Mouse (Mus musculus) megakaryocyte, embryonic 14.5 days (primary cell): ENCODE results near the gene Uqcrc2. TPM values are rescaled to one million over a fixed set of nuclear protein-coding genes. Genes with fewer than 3 reads are reported as not detected.
A peak's percentile ranks its signal among the peaks of the same experiment; 100 is the strongest.

ENCODE experiments used
- H3K27me3 ChIP-seq: replicated peaks from 2 replicates; pipeline ENCODE3; 2012; ENCODE audit warnings: inconsistent platforms
- H3K36me3 ChIP-seq: replicated peaks from 2 replicates; pipeline ENCODE3; 2012; ENCODE audit warnings: low read length, inconsistent platforms, mixed read lengths
- H3K4me1 ChIP-seq: 2 replicates; pipeline ENCODE4 v1.6.1; 2012; ENCODE audit warnings: inconsistent platforms
- H3K4me3 ChIP-seq: replicated peaks from 2 replicates; pipeline ENCODE3; 2012; ENCODE audit warnings: moderate library complexity, mild to moderate bottlenecking, inconsistent platforms
- H3K9me3 ChIP-seq: 2 replicates; pipeline ENCODE4 v1.6.1; 2012; ENCODE audit warnings: inconsistent platforms
- FLI1 ChIP-seq: IDR thresholded peaks from 2 replicates; pipeline ENCODE4 v1.6.1; 2012; ENCODE audit warnings: low read length, inconsistent platforms, mixed read lengths
- GATA1 ChIP-seq: IDR thresholded peaks from 3 replicates; pipeline ENCODE4 v1.6.1; 2012; ENCODE audit warnings: mixed read lengths, low read length, inconsistent platforms, borderline replicate concordance
- polyA plus RNA-seq: library from polyadenylated mRNA; stranded (reverse); fragments of >175 nt; gene quantifications from 2 replicates; pipeline ENCODE4 v1.2.3, GENCODE M21; 2012; ENCODE audit warnings: low replicate concordance; ENCODE audit not compliant: insufficient read depth

The Uqcrc2 gene
- polyA plus RNA-seq, 1 experiment = 5.1 TPM

DNA sequence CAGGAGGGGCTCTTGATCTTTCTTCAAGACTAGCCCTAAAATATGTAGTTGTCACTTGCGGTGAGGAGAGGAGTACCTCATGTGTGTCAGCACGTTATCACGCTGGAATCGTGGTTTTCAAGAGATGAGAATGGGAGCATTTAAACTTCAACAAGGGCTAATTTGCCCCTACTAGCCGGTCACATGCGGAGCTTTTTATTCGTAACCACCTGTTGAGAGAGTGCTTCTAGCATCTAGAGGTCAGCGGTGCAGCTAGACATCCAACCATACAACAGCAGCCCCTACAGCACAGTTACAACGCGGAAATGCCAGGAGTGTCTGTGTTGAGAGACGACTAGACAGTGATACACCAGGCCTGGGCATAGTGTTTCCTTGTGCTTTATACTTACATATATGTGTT is 845 bp downstream of the Uqcrc2 start:
- TF ChIP-seq GATA1 (no peak), FLI1 (no peak)
- Histone ChIP-seq H3K36me3 (peaks cover 36% of the 10 kb centered on the region), H3K4me1 (peaks cover 33% of the 10 kb centered on the region), H3K27me3 (no peaks in the 10 kb centered on the region), H3K9me3 (no peaks in the 10 kb centered on the region), H3K4me3 (peak overlapping the region; percentile 99)

DNA sequence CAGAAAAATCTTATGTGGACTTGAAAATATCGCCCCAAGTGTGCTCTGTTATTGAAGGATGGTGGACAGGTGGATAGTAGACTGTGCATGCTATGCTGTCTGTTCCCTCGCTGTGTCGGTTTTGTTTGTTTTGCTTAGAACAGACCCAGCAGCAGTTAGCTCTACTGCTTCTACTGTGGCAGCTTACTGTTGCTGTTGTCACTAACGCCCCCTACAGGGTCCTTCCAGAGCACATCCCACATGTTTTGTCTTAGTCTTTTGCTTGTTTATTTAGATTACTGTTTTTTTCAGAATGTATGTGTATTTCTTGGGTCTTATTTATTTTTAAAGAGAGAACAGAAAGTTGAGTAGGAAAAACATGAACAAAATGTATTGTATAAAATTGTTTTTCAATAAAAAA is 8.2 kb downstream of the Uqcrc2 start:
- H3K36me3 ChIP-seq = peaks cover 99% of the 10 kb centered on the region
- TF ChIP-seq FLI1 (no peak), GATA1 (no peak)
- H3K4me1 ChIP-seq = peaks cover 2% of the 10 kb centered on the region

DNA sequence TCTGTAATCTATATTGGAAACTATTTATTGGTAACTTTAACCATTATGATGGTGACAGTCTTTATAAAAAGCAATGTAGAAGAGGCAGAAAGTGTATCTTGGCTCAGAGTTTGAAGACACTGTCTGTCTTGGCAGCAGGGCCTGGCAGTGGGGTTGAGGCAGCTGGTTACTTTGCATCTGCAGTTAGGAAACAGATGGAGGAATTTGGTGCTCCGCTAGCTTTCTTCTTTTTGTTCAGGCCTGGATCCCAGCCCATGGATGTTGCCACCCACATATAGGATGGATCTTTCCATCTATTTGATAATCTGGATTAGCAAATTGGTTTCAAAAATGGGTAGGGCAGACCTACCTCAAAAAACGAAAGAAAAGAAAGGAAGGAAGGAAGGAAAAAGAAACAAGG is 12.9 kb downstream of the Uqcrc2 start:
- H3K27me3 ChIP-seq = no peaks in the 10 kb centered on the region
- peaks cover 99% of the 10 kb centered on the region for H3K36me3 ChIP-seq
- TF ChIP-seq GATA1 (no peak), FLI1 (no peak)
- no peaks in the 10 kb centered on the region for H3K4me1 ChIP-seq
- no peaks in the 10 kb centered on the region for H3K9me3 ChIP-seq
- H3K4me3 ChIP-seq = no peak overlapping the region

More for the DNA sequence above, 8.2 kb downstream of the Uqcrc2 start:
- no peaks in the 10 kb centered on the region for H3K9me3 ChIP-seq
- no peaks in the 10 kb centered on the region for H3K27me3 ChIP-seq
- no peak overlapping the region for H3K4me3 ChIP-seq

DNA sequence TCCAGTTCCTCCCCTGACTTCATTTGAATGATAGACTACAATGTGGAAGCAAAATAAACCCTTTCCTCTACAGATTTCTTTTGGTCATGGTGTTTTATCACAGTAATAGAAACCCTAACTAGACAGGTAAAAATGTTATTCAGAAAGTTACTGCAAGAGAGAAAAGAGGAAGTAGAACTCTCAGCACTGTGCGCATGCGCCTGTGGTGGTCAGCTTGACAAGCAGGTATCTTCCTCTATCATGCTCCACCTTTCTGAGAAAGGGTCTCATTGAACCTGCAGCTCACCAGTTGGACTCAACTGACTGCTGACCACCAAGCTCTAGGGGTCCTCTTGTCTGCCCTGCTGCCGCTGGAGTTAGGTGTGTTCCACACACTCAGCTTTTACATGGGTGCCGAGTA is 27.1 kb downstream of the Uqcrc2 start:
- Histone ChIP-seq H3K4me1 (peaks cover 13% of the 10 kb centered on the region), H3K36me3 (peaks cover 39% of the 10 kb centered on the region), H3K4me3 (no peak overlapping the region), H3K9me3 (no peaks in the 10 kb centered on the region), H3K27me3 (peaks cover 2% of the 10 kb centered on the region)
- TF ChIP-seq FLI1 (no peak), GATA1 (no peak)

GRCm38 (mm10) chr7:120670153-120670875 is 35.3 kb downstream of the Uqcrc2 start, which contains the start of gene Pdzd9:
Pdzd9 (minus strand) TSS chr7:120670343.
- peaks cover 11% of the 10 kb centered on the region for H3K36me3 ChIP-seq
- H3K4me3 ChIP-seq = peak within 1 kb of the TSS; percentile 69
- H3K27me3 ChIP-seq = peaks cover 18% of the 10 kb centered on the region
- peaks cover 27% of the 10 kb centered on the region for H3K4me1 ChIP-seq
- no peaks in the 10 kb centered on the region for H3K9me3 ChIP-seq
- TF ChIP-seq FLI1 = no peak
- TF ChIP-seq GATA1 = no peak

- H3K4me1 ChIP-seq = peaks cover 37% of the 10 kb centered on the region
- no peaks in the 10 kb centered on the region for H3K9me3 ChIP-seq
These were observed 36.3 kb downstream of the Uqcrc2 start for GRCm38 (mm10) chr7:120671271-120671670.

GRCm38 (mm10) chr7:120677001-120677643 is 42.1 kb downstream of the Uqcrc2 start, which contains the start of gene Mosmo:
Mosmo (plus strand) TSS chr7:120677618.
- peaks cover 67% of the 10 kb centered on the region for H3K4me1 ChIP-seq
- no peaks in the 10 kb centered on the region for H3K9me3 ChIP-seq

More at GRCm38 (mm10) chr7:120671271-120671670, 36.3 kb downstream of the Uqcrc2 start:
- H3K36me3 ChIP-seq = peaks cover 11% of the 10 kb centered on the region
- peaks cover 18% of the 10 kb centered on the region for H3K27me3 ChIP-seq
- TF ChIP-seq FLI1 (no peak), GATA1 (no peak)
- H3K4me3 ChIP-seq = no peak overlapping the region

GRCm38 (mm10) chr7:120677764-120678531 is 43.0 kb downstream of the Uqcrc2 start:
- Histone ChIP-seq H3K9me3 (no peaks in the 10 kb centered on the region), H3K4me1 (peaks cover 74% of the 10 kb centered on the region), H3K27me3 (no peaks in the 10 kb centered on the region), H3K4me3 (peak overlapping the region; percentile 98), H3K36me3 (peaks cover 19% of the 10 kb centered on the region)
- TF ChIP-seq FLI1 (no peak), GATA1 (no peak)

More at GRCm38 (mm10) chr7:120677001-120677643, 42.1 kb downstream of the Uqcrc2 start, which contains the start of gene Mosmo:
- TF ChIP-seq FLI1 (no peak), GATA1 (no peak)
- H3K4me3 ChIP-seq = peak within 1 kb of the TSS; percentile 98
- H3K36me3 ChIP-seq = peaks cover 12% of the 10 kb centered on the region
- no peaks in the 10 kb centered on the region for H3K27me3 ChIP-seq

GRCm38 (mm10) chr7:120679023-120679422 is 44.0 kb downstream of the Uqcrc2 start:
- TF ChIP-seq GATA1 (no peak), FLI1 (no peak)
- Histone ChIP-seq H3K9me3 (no peaks in the 10 kb centered on the region), H3K4me3 (peak overlapping the region; percentile 98), H3K36me3 (peaks cover 19% of the 10 kb centered on the region), H3K4me1 (peaks cover 74% of the 10 kb centered on the region), H3K27me3 (no peaks in the 10 kb centered on the region)

DNA sequence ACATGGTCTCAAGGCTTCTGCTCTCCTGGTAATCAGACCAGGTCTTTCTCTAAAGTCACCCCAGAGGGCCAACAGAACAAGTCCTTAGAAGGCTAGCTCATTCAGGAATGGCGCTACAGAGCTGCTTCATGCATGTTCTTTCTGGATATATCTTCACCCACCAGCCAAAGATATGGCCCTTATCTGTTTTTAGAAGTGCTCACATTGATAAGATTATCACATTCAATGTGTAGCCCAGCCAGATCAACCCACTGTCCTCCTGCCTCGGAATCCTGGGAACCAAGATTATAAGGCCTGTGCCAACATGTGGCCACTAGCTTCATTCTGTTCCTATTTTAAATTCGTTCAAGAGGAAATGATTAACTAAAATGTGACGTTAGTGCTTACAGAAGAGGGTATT is 47.0 kb downstream of the Uqcrc2 start:
- Histone ChIP-seq H3K9me3 (no peaks in the 10 kb centered on the region), H3K4me3 (no peak overlapping the region), H3K36me3 (peaks cover 9% of the 10 kb centered on the region), H3K4me1 (peaks cover 71% of the 10 kb centered on the region), H3K27me3 (no peaks in the 10 kb centered on the region)
- TF ChIP-seq FLI1 = no peak
- TF ChIP-seq GATA1 = no peak
